Comparison of ENCODE assay signal across 8 mouse cellular contexts in genomic region chr3:52268487-52268736, GRCm38 (mm10). TPM values are rescaled to one million over a fixed set of nuclear protein-coding genes. Genes with fewer than 3 reads are reported as not detected.
DNase-seq lines count a peak whose midpoint lies in the region; ATAC-seq and TF ChIP-seq lines count a peak whose summit lies in the region.

No protein-coding gene starts in this region.

- peaks cover 9% of the 10 kb centered on the region for H3K4me1 ChIP-seq in heart, adult 2 months (ENCODE audit: control insufficient read depth, insufficient read depth, low read length)
- H3K4me1 ChIP-seq in thymus, adult 2 months (replicated peaks; ENCODE audit: control insufficient read depth, insufficient read depth, low read length), result peaks cover 14% of the 10 kb centered on the region
- H3K4me1 ChIP-seq in liver, embryonic 11.5 days (replicated peaks; ENCODE audit: control insufficient read depth, insufficient read depth, low read length), result peaks cover 12% of the 10 kb centered on the region; the same call in 1 of the 2 replicates

- no peaks in the 10 kb centered on the region for H3K9me3 ChIP-seq in liver, embryonic 11.5 days (ENCODE audit: control insufficient read depth, low read length)

- H3K27me3 ChIP-seq in heart, adult 2 months (ENCODE audit: control insufficient read depth, insufficient read depth, low read length), result no peaks in the 10 kb centered on the region
- H3K27me3 ChIP-seq in thymus, adult 2 months (ENCODE audit: control insufficient read depth, insufficient read depth, low read length), result no peaks in the 10 kb centered on the region
- H3K27me3 ChIP-seq in liver, embryonic 11.5 days (replicated peaks; ENCODE audit: control insufficient read depth, insufficient read depth, low read length), result peaks cover 3% of the 10 kb centered on the region; the same call in 1 of the 2 replicates

- peak in 1 of 2 experiments; percentile 76 for DNase-seq in heart, adult 2 months
- no peak for DNase-seq in heart, adult 8-10 months (ENCODE audit: low spot score)
- DNase-seq in thymus, adult 2 months, result peak; percentile 50
- no peak for DNase-seq in thymus, postnatal 4 days
- DNase-seq in liver, embryonic 11.5 days (ENCODE audit: low spot score), result no peak
- DNase-seq in yolk sac, embryonic 10.5 days (ENCODE audit: low spot score), result no peak
- DNase-seq in left cerebral cortex, adult 9 months (ENCODE audit: low spot score in 2 of 2), result no peak
- DNase-seq in gastrocnemius, postnatal 14 days, result no peak

- TF ChIP-seq POLR2A in heart, adult 2 months (IDR thresholded peaks at IDR 0.05; ENCODE audit: insufficient read depth, low read depth, low read length), result no peak
- TF ChIP-seq POLR2A in thymus, adult 2 months (IDR thresholded peaks at IDR 0.05; ENCODE audit: control insufficient read depth, extremely low read depth, insufficient read depth, low read length, poor library complexity), result no peak; the same call in 1 of the 2 replicates

- intact Hi-C loops in heart, adult 2 months (cut with DNase I), result loop anchor here (5.0 kb wide), 3 partner anchors 74 to 419 kb away; no protein-coding TSS in a partner anchor
- intact Hi-C loops in gastrocnemius, postnatal 14 days (cut with DNase I; ENCODE audit: low total_unique reads), result no loop called here

- peak overlapping the region; percentile 100 for H3K4me2 ChIP-seq in liver, embryonic 11.5 days

- peak overlapping the region; percentile 99 for H3K27ac ChIP-seq in heart, adult 2 months
- H3K27ac ChIP-seq in thymus, adult 2 months (ENCODE audit: control insufficient read depth, insufficient read depth, low read length), result no peak overlapping the region; the same call in 1 of the 2 replicates
- H3K27ac ChIP-seq in liver, embryonic 11.5 days (ENCODE audit: low read depth, low read length), result peak overlapping the region; percentile 84

- peak; percentile 53 for ATAC-seq in liver, embryonic 11.5 days (replicated peaks; ENCODE audit: low FRiP score)

- WGBS in heart, adult 2 months, result under 1% methylated on average over 40 of the region's 40 CpGs
- WGBS in thymus, adult 2 months, result 2% methylated on average over 40 of the region's 40 CpGs
- under 1% methylated on average over 40 of the region's 40 CpGs for WGBS in liver, embryonic 11.5 days

- peak overlapping the region; percentile 93 for H3K4me3 ChIP-seq in heart, adult 2 months
- H3K4me3 ChIP-seq in thymus, adult 2 months (ENCODE audit: control insufficient read depth, insufficient read depth, low read length), result peak overlapping the region; percentile 98
- peak overlapping the region; percentile 88 for H3K4me3 ChIP-seq in liver, embryonic 11.5 days (ENCODE audit: low read depth, low read length)

- no peak for TF ChIP-seq EP300 in heart, adult 2 months (IDR thresholded peaks at IDR 0.05; ENCODE audit: insufficient read depth, low read depth, low read length)

- peaks cover 14% of the 10 kb centered on the region for H3K36me3 ChIP-seq in heart, adult 2 months (ENCODE audit: control insufficient read depth, insufficient read depth, low read length)
- no peaks in the 10 kb centered on the region for H3K36me3 ChIP-seq in thymus, adult 2 months (ENCODE audit: control insufficient read depth, insufficient read depth, low read length)
- H3K36me3 ChIP-seq in liver, embryonic 11.5 days (ENCODE audit: control insufficient read depth, insufficient read depth, low read length), result no peaks in the 10 kb centered on the region

- peaks cover 3% of the 10 kb centered on the region for H3K79me2 ChIP-seq in heart, adult 2 months (replicated peaks; ENCODE audit: control insufficient read depth, insufficient read depth, low read length)

- peak overlapping the region; percentile 93 for H3K9ac ChIP-seq in heart, adult 2 months (ENCODE audit: low read depth, low read length)
- H3K9ac ChIP-seq in liver, embryonic 11.5 days (ENCODE audit: low read depth, low read length), result peak overlapping the region; percentile 81

- no peak for TF ChIP-seq CTCF in heart, adult 2 months (IDR thresholded peaks at IDR 0.05)
- TF ChIP-seq CTCF in thymus, adult 2 months (IDR thresholded peaks at IDR 0.05; ENCODE audit: borderline replicate concordance, control insufficient read depth, extremely low read depth, insufficient read depth, low read length, poor library complexity), result no peak

RNA-seq across cellular contexts. Expression of gene Foxo1, which starts 0.3 kb away (rescaled TPM):
- total RNA-seq in heart, adult 2 months (2021), result 10 to 100 TPM; 12.2 to 12.9 TPM
- 7.7 and 10.7 TPM in 2 replicates for polyA plus RNA-seq in heart, adult 2 months (2012; rRNA removed)
- total RNA-seq in heart, adult 8-10 months (2022), result 10 to 100 TPM in 3 of 4 experiments, 1 to 10 TPM in 1; 9.4 to 11.7 (median 10.8) TPM
- 20.9 and 30.6 TPM in 2 replicates for polyA plus RNA-seq in thymus, adult 2 months (2012; rRNA removed)
- 3.6 TPM in 2 replicates for polyA plus RNA-seq in liver, embryonic 11.5 days (2014; fragmentation: Nextera tagmentation; extraction: Ambion mirVana)
- 10 to 100 TPM; 10.1 to 32.8 TPM for total RNA-seq in gastrocnemius, postnatal 14 days (2021)
